Mouse (Mus musculus) T-helper 1 cell (primary cell): ENCODE measurements around the gene Psmc5.

Experiments
- in situ Hi-C: fragments of 300-600 bp; cut with MboI, MseI; formaldehyde crosslinking; loops from one replicate; pipeline ENCODE4 v1.15.1; 2025; ENCODE audit warnings: high pct_unique_total_duplicates

The Psmc5 gene

GRCm38 (mm10) chr11:106305348-106306064 lies 49.6 kb downstream of the Psmc5 start:
- in situ Hi-C loops, result no loop called here

GRCm38 (mm10) chr11:106306065-106306385 lies 50.1 kb downstream of the Psmc5 start:
- in situ Hi-C loops, result no loop called here

GRCm38 (mm10) chr11:106306758-106307157 lies 50.8 kb downstream of the Psmc5 start:
- in situ Hi-C loops, result no loop called here

GRCm38 (mm10) chr11:106307432-106307831 lies 51.5 kb downstream of the Psmc5 start:
- in situ Hi-C loops, result no loop called here

GRCm38 (mm10) chr11:106308162-106308561 lies 52.2 kb downstream of the Psmc5 start:
- in situ Hi-C loops, result no loop called here

GRCm38 (mm10) chr11:106310123-106310522 lies 54.2 kb downstream of the Psmc5 start:
- in situ Hi-C loops, result no loop called here
